Mouse (Mus musculus) stomach, embryonic 16.5 days (tissue): ENCODE results near the gene Olfr373. TPM values are rescaled to one million over a fixed set of nuclear protein-coding genes. Genes with fewer than 3 reads are reported as not detected.

Source experiments
- ATAC-seq: fragments of 200-750 bp; cut with Nextera tagmentation; 2 replicates; pipeline ENCODE4 v1.8.0; 2017; ENCODE audit warnings: moderate number of reproducible peaks, moderate TSS enrichment; ENCODE audit not compliant: insufficient read depth, low FRiP score
- H3K27ac ChIP-seq: fragments of 300-500 bp; sonication (generic); 2 replicates; pipeline ENCODE4 v1.5.1; 2014; ENCODE audit warnings: low read length
- H3K27me3 ChIP-seq: fragments of 300-500 bp; sonication (generic); 2 replicates; pipeline ENCODE4 v1.6.1; 2014; ENCODE audit warnings: low read length, control low read depth, mixed read lengths; ENCODE audit not compliant: control insufficient read depth, insufficient read depth
- H3K36me3 ChIP-seq: fragments of 300-500 bp; sonication (generic); 2 replicates; pipeline ENCODE4 v1.6.1; 2014; ENCODE audit warnings: low read length; ENCODE audit not compliant: control insufficient read depth, insufficient read depth
- H3K4me1 ChIP-seq: fragments of 300-500 bp; sonication (generic); 2 replicates; pipeline ENCODE4 v1.6.1; 2014; ENCODE audit warnings: low read length, control low read depth, mixed read lengths; ENCODE audit not compliant: control insufficient read depth, insufficient read depth
- H3K4me2 ChIP-seq: fragments of 300-500 bp; sonication (generic); 2 replicates; pipeline ENCODE4 v1.6.1; 2014; ENCODE audit warnings: low read depth, low read length, mixed read lengths
- H3K4me3 ChIP-seq: fragments of 300-500 bp; sonication (generic); replicated peaks from 2 replicates; pipeline ENCODE4 v1.5.1; 2014; ENCODE audit warnings: mild to moderate bottlenecking, low read length
- H3K9ac ChIP-seq: fragments of 300-500 bp; sonication (generic); 2 replicates; pipeline ENCODE4 v1.6.1; 2014; ENCODE audit warnings: low read length
- H3K9me3 ChIP-seq: fragments of 300-500 bp; sonication (generic); replicated peaks from 2 replicates; pipeline ENCODE4 v1.6.1; 2016; ENCODE audit warnings: low read length, control low read depth; ENCODE audit not compliant: control insufficient read depth
- WGBS: fragments of 180-500 bp; shearing (Covaris S2); extraction: QIAGEN DNeasy Blood & Tissue Kit; methylation state at CpG from one replicate; pipeline ENCODE4 v1.1.7; 2014; 5-methylcytosine and 5-hydroxymethylcytosine counted together
- polyA plus RNA-seq: library from polyadenylated mRNA; unstranded; fragments of >200 nt; fragmentation: Nextera tagmentation; extraction: Ambion mirVana; gene quantifications from 2 replicates; pipeline ENCODE4 v1.2.1, GENCODE M21; 2015

The Olfr373 gene
- polyA plus RNA-seq, 1 experiment from 2014 or later: 0.03 TPM

DNA sequence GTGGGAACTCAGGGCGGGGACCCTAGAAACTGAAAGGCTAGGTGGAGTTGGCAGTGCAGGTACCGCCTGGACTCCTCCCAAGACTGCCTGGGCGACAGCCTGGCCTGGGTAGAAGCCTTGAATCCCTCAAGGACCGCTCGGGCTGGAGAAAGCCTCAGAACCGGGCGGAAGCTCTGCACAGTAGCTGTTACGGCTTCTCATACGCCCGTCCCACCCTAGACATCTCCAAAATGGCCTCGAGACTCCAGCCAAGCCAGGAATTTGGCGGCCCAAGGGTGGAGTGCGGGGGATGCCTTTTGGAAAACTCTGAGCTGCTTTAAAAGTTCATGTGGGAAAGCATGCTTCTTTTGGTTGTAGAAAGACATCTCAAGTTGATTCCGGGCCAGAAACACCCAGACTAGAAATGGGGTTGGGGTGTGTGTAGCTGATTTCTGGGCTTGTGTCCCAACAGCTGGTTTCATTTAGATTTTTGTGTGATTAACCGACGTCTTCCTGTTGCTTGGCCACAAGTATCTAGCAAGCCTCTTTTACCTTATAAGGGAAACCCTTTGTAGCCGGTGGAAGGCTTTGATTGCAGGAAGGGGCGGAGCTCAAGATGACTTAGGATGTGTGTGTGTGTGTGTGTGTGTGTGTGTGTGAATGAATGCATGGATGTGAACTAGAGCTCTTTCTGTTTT, 53.5 kb downstream of the Olfr373 start:
- no peaks in the 10 kb centered on the region for H3K27me3 ChIP-seq
- under 1% methylated on average over 18 of the region's 18 CpGs for WGBS
- no peaks in the 10 kb centered on the region for H3K9me3 ChIP-seq
- H3K27ac ChIP-seq: peak overlapping the region; percentile 100
- H3K36me3 ChIP-seq: peaks cover 17% of the 10 kb centered on the region
- peak overlapping the region; percentile 99 for H3K9ac ChIP-seq
- peak; percentile 70 for ATAC-seq
- peaks cover 14% of the 10 kb centered on the region; the same call in 1 of the 2 replicates for H3K4me1 ChIP-seq
- peak overlapping the region; percentile 90 for H3K4me3 ChIP-seq
- H3K4me2 ChIP-seq: peak overlapping the region; percentile 77

DNA sequence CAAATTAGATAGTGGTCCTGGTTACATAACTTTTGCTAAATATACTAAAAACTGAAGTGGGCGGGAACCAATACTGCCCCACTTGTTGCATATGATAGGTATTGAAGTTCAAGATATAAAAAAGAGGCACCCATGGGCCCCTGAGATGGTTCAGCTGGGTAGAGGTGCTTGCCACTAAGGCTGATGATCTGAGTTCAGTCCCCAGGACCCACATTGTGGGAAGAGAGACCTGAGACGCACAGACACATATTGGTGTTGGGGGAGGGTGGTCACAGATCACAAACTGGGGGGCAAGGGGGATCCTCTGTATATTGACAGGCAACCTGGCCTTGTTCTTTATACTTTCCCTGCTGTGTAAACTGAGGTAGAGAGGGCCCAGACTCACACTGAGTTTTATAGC, 54.5 kb downstream of the Olfr373 start:
- Histone ChIP-seq H3K9me3 (no peaks in the 10 kb centered on the region), H3K4me3 (peak overlapping the region; percentile 90), H3K27me3 (no peaks in the 10 kb centered on the region), H3K27ac (peak overlapping the region; percentile 35), H3K9ac (peak overlapping the region; percentile 23), H3K4me2 (peak overlapping the region; percentile 77), H3K36me3 (peaks cover 20% of the 10 kb centered on the region), H3K4me1 (peaks cover 14% of the 10 kb centered on the region; the same call in 1 of the 2 replicates)
- WGBS: 72% methylated on average over 2 of the region's 2 CpGs
- ATAC-seq: no peak

- Histone ChIP-seq H3K4me3 (no peak overlapping the region), H3K9ac (no peak overlapping the region), H3K9me3 (no peaks in the 10 kb centered on the region), H3K4me1 (peaks cover 10% of the 10 kb centered on the region; the same call in 1 of the 2 replicates), H3K36me3 (peaks cover 20% of the 10 kb centered on the region), H3K27ac (no peak overlapping the region), H3K27me3 (no peaks in the 10 kb centered on the region), H3K4me2 (no peak overlapping the region)
- WGBS: 93% methylated on average over 5 of the region's 5 CpGs
- ATAC-seq: no peak
Observed at GRCm38 (mm10) chr8:72138456-72138855, 55.5 kb downstream of the Olfr373 start.

DNA sequence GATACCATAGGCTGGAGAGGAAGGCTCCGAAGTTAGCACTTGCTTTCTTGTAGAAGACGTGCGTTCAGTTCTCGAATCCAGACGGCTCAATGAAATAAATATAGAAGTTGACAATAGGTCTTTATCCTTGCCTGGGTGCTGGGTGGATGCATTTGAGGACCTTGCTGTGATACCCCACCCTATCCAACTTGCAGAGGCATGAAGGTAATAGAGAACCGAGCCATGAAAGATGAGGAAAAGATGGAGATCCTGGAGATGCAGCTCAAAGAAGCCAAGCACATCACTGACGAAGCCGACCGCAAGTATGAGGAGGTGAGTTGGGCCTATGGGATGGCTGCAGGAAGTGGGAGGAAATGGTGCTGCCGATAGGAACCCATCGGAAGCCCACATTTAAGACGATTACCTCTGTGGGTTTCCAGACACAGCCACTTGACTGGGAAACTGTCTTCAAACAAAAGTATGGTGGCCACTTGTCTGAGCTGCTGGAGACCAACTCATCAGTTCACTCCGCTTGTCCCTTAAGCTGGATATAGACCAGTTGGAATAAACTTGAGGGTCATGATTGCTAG, 60.4 kb downstream of the Olfr373 start:
- Histone ChIP-seq H3K27me3 (no peaks in the 10 kb centered on the region), H3K9ac (no peak overlapping the region), H3K36me3 (peaks cover 49% of the 10 kb centered on the region), H3K4me3 (no peak overlapping the region), H3K9me3 (no peaks in the 10 kb centered on the region), H3K4me2 (no peak overlapping the region), H3K27ac (no peak overlapping the region), H3K4me1 (peaks cover 6% of the 10 kb centered on the region)
- ATAC-seq: no peak
- 87% methylated on average over 13 of the region's 13 CpGs for WGBS

DNA sequence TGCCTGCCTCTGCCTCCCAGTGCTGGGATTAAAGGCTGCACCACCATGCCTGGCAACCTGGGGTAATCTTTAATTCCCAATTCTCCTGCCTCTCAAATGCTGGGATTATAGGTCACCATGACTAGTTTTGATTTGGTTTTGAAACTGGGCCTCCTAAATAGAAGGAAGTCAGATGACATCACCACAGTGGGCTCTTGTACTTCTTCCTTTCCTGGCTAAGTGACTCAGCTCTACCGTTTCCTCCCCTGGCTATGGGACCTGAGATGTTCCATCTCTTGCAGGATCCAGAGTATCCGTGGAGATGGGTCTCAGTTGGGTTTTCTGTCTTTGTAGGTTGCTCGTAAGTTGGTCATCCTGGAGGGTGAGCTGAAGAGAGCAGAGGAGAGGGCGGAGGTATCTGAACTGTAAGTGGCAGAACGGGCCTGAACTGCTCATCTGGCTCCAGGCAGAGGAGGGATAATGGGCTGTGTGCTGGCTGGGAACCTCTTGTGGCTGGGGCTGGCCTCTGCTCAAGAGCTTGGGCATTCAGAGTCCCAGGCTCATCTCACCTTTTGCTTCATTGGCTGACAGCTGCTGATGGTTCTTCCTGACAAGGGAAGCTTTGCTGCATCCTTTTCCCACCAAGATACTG, 61.5 kb downstream of the Olfr373 start:
- 79% methylated on average over 5 of the region's 5 CpGs for WGBS
- Histone ChIP-seq H3K27ac (no peak overlapping the region), H3K27me3 (no peaks in the 10 kb centered on the region), H3K4me1 (peaks cover 6% of the 10 kb centered on the region), H3K9ac (no peak overlapping the region), H3K9me3 (no peaks in the 10 kb centered on the region), H3K36me3 (peaks cover 55% of the 10 kb centered on the region), H3K4me3 (no peak overlapping the region), H3K4me2 (no peak overlapping the region)
- no peak for ATAC-seq

DNA sequence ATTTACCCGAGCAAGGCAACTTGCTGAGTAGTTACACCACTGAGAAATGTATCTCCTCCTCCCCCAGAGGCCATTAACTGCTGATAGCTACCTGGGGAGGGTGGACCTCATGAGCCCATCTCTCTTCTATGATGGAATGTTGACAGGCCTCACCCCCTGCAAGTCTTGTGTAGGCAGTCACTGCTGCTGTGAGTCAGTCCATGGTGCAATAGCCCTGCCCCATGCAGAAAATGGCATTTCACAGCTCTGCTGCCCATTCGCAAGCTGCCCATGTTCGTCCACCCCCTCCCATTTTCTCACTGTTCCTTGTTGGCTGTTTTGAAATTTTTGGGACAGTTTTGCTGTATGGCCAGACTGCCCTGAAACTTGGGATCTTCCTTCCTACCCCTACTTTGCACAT, 62.5 kb downstream of the Olfr373 start:
- no peak overlapping the region for H3K4me3 ChIP-seq
- no peak for ATAC-seq
- peak overlapping the region; percentile 3; the same call in 1 of the 2 replicates for H3K27ac ChIP-seq
- no peaks in the 10 kb centered on the region for H3K27me3 ChIP-seq
- no peak overlapping the region for H3K9ac ChIP-seq
- H3K4me1 ChIP-seq: peaks cover 6% of the 10 kb centered on the region
- no peaks in the 10 kb centered on the region for H3K9me3 ChIP-seq
- H3K4me2 ChIP-seq: no peak overlapping the region
- H3K36me3 ChIP-seq: peaks cover 58% of the 10 kb centered on the region
- WGBS: 81% methylated on average over 3 of the region's 3 CpGs

- peak overlapping the region; percentile 3; the same call in 1 of the 2 replicates for H3K27ac ChIP-seq
Observed at GRCm38 (mm10) chr8:72146056-72146455, 63.1 kb downstream of the Olfr373 start.

DNA sequence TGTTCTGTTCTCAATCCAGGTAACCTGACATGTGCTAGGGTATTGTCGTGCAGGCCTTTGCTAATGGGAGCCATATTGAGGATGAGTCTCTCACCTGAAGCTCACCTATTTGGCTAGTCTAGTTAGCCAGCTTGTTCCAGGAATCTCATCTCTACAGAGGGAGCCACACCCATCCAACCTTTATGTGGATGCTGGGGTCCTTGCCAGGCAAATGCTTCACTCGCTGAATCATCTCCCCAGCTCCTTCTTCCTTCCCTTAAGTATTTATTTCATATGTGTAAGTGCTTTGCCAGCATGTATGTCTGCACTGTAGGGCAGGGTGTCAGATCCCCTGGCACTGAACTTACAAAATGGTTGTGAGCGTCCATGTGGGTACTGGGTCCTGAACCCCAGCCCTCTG, 63.6 kb downstream of the Olfr373 start:
- 83% methylated on average over 3 of the region's 3 CpGs for WGBS
- H3K27ac ChIP-seq: no peak overlapping the region
- H3K36me3 ChIP-seq: peaks cover 49% of the 10 kb centered on the region
- H3K9me3 ChIP-seq: no peaks in the 10 kb centered on the region
- no peak overlapping the region for H3K4me3 ChIP-seq
- no peak overlapping the region for H3K4me2 ChIP-seq
- H3K27me3 ChIP-seq: no peaks in the 10 kb centered on the region
- H3K4me1 ChIP-seq: peaks cover 6% of the 10 kb centered on the region
- ATAC-seq: no peak
- no peak overlapping the region for H3K9ac ChIP-seq

More at GRCm38 (mm10) chr8:72146056-72146455, 63.1 kb downstream of the Olfr373 start:
- peaks cover 54% of the 10 kb centered on the region for H3K36me3 ChIP-seq
- 73% methylated on average over 1 of the region's 1 CpGs for WGBS
- no peak overlapping the region for H3K9ac ChIP-seq
- H3K27me3 ChIP-seq: no peaks in the 10 kb centered on the region
- H3K4me2 ChIP-seq: no peak overlapping the region
- peaks cover 6% of the 10 kb centered on the region for H3K4me1 ChIP-seq
- no peak for ATAC-seq
- no peaks in the 10 kb centered on the region for H3K9me3 ChIP-seq
- H3K4me3 ChIP-seq: no peak overlapping the region

DNA sequence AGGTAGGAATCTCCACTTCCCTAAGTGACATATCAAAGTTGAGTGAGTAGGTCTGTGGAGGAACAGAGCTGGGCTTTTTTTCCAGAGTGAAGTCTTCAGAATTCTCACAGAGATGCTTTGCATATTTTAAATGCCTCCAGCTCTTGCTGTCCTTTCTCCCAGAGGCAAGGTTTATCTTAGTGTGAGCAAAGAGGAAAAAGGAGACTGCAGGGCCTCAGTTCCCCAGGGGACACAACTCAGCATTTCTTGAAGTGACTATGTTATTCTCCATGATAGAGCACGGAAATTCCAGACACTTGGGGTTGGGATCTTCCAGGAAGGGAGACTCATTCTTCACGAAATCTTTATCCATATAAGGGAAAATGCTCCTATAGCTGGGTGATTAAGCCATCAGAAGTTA, 64.3 kb downstream of the Olfr373 start:
- peaks cover 6% of the 10 kb centered on the region for H3K4me1 ChIP-seq
- H3K27ac ChIP-seq: no peak overlapping the region
- ATAC-seq: no peak
- H3K27me3 ChIP-seq: no peaks in the 10 kb centered on the region
- H3K4me2 ChIP-seq: no peak overlapping the region
- no peak overlapping the region for H3K4me3 ChIP-seq
- H3K9me3 ChIP-seq: no peaks in the 10 kb centered on the region
- H3K9ac ChIP-seq: no peak overlapping the region
- WGBS: 65% methylated on average over 2 of the region's 2 CpGs
- peaks cover 52% of the 10 kb centered on the region for H3K36me3 ChIP-seq
